Mouse (Mus musculus) gastrocnemius, postnatal 36 days (tissue): Measurements from ENCODE around the gene Magi1. TPM values are rescaled to one million over a fixed set of nuclear protein-coding genes. Genes with fewer than 3 reads are reported as not detected.
"Not testable (repeated sequence)": the region's sequence is repeated elsewhere in the genome, so short reads cannot be mapped to it uniquely, and the experiment has no call there.

Experiments used
- DNase-seq, 2 experiments: peaks; one replicate each; pipeline ENCODE4 v3.0.0; 2022
- intact Hi-C: fragments of 180-260 bp; cut with DNase I; formaldehyde crosslinking; loops from one replicate; pipeline ENCODE4 v1.15.1; 2025
- total RNA-seq, 2 experiments: library from RNA; stranded (reverse); gene quantifications; 2 replicates each; pipeline ENCODE4 v1.2.3; 2021

Magi1 gene
- total RNA-seq, 2 experiments from 2014 or later, result 3.2 to 3.9 TPM

DNA sequence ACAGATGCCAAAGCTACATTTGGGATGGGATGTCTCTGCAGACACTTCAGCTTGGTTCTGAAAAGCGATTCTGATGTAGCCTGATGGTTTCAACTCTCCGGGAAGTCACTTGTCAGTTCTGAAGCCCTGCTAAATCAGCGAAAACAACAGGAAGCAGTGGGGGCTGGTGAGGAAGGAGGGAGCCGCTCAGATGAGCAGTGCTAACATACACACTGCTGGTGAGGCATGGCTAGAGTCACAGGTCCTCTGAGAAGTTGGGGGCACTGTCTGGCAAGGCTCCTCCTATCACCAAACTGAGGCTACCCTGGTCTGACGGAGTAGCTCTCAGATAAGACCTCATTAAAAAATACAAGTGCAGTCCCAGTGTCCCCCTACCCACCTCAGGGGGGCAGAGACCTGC lies 565.3 kb downstream of the Magi1 start:
- DNase-seq, result no peak
- intact Hi-C loops, result no loop called here

DNA sequence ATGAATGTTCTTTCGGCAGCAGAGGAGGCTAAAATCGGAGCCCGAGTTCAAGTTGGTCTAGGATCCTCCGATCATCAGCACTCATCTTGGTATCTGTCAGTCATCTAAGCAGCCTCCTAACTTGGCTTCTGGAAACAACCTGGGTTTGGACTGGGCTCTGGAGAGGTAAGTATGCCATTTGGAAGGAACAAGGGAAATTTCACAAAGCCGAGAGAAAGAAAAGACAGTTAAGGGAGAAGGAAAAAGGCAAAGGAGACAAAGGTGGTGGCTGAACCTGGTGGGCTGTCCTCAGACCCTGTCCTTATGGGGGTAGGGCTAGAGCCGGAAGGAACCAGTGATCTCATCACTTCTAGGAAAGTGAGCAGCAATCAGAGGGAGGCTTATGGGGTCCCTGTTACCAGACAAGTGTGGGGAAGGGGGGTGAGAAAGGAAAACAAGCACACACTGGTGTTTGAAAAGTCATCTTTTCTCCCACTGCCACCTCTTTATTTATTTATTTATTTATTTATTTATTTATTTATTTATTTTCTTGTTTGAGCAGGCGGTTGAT lies 565.8 kb downstream of the Magi1 start:
- no peak for DNase-seq
- intact Hi-C loops, result no loop called here

DNA sequence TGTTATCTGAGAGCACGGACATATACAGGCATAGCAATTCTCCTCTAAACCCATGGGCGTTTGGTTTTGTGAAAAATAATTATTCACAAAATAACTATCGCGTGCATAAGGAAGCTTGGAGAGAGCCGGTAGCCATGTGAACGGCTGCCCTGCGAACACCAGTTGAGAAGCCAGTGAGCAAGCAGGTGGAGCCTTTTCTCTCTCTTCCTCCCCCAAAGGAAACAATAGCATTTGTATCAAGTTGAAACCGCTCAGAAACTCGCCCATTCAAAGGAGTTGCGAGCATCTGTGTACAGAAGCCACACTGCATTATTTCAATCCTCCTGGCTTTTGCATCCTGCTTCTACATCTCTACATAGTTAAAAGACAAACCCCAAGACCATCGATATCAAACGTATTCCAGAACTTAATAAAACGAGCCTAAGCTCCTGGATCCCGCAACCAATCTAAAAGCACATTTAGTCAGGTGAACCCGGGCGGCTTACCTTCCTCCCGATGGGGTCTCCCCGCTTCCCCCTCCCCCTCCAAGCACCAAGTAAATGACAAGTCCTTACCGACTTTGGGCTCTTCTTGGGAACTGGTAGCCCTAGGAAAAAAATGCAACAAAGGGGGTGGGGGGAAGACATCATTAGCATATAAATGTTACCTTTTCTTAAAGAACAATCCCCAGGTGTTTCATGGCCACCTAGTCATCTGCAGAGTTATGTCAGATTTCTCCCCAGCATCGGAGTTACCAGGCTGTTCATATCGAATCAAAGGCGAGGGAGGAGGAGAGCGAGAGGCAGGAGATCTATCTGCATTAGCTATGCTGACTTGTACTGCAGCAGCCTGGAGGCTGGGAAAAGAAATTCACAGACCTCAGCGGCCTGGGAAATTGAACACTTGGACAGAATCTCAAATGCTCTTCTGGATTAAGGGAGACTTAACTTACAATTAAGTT lies 566.8 kb downstream of the Magi1 start:
- intact Hi-C loops, result no loop called here
- DNase-seq, result no peak

DNA sequence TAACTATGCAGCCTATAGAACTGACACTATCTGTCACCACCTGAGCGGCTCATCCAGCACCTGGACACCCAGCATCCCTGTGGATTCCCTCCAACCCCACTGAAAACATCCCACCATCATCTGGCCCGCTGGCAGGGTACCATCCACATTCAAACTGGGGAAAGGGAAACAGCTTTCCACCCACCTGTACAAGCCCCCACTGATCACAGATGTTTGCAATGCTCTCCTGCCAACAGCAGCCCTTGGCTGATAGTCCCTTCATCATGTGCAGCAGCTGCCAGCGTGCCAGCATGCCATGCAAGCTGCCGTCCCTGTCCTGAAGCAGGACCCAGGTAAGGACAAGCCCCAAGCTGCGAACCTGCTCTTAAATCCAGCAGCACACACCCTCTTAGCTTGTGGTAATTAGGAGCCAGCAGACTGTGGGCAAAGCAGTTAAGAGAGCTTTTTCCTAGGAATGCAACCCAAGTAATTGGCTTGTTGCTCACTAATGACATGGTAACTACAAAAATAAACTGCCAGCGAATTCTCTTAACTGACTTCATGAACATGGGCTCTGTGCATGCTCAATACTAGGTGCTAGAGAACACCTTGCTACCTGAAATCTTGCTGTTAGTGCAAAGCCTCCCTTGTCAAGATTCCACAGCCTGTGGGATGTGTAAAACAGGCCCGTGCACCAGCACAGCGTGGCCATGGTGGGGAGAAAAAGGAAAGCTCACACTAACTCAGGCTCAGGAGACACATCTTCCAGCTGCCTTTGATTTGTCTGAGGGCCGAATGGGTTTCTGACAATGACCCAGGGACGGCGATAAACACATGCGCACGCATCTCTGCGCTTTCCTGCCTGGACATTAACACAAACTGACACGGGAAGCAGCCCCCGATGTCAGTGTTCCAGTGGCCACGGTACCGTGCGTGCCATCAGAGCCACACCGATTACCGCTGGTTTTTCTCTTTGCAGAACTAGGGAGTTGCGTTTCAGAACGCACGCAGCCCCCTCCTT lies 568.2 kb downstream of the Magi1 start:
- DNase-seq, result no peak
- intact Hi-C loops, result no loop called here

DNA sequence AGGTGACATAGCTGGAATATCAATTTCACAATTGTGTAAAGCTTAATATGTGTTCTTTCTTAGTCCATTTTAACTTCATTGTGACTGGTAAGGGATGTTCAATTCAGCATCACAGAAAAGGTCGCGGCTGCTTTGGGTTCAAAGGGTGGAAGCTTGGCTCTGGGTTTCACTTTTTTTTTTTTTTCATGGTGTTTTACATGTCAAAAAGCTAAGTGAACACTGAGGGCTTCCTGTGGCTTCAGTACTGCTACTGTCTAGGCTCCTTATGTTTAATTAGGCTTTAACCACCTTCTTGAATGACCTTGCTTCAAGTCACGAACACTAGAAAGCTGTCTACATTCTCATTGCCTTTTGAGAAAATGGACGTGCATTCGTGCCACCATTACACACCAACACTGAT lies 579.4 kb downstream of the Magi1 start:
- no peak for DNase-seq
- intact Hi-C loops, result no loop called here

DNA sequence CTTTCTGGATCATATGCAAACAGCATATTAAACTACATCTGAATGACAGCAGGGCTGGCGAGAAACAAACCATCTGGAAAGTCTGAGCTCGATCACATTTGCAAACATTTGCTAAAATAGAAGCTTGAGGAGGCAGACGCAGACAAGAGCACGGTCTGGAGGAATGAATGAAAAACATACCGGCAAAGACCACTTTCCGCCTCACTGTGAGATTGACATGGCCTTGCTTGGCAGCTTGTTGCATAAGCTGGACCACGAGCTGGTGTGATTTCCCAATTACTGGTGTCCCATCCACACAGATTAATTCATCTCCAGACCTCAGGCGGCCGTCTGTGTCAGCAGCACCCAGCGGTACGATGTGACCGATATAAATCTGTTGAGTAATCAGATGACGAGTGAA lies 584.3 kb downstream of the Magi1 start:
- DNase-seq, result no peak
- intact Hi-C loops, result no loop called here

DNA sequence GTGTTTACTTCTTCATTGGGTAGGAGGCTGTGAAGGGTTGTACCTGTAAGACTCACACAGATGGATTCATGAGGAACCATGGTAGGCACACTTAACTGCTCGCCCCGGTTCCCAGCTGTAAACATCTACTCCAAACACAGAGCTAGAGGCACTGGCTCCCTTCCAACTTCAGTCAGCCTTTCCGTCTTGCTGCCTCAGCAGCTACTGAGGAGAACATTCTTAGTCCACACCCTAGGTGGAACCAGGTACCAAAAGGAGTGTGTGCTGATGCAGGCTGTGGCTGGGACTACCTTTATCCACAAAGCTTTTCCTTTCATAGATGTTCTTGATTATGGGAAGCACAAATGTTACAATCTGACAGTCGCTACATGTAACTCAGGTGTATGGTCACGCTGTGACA lies 585.8 kb downstream of the Magi1 start:
- no peak for DNase-seq
- intact Hi-C loops, result no loop called here

DNA sequence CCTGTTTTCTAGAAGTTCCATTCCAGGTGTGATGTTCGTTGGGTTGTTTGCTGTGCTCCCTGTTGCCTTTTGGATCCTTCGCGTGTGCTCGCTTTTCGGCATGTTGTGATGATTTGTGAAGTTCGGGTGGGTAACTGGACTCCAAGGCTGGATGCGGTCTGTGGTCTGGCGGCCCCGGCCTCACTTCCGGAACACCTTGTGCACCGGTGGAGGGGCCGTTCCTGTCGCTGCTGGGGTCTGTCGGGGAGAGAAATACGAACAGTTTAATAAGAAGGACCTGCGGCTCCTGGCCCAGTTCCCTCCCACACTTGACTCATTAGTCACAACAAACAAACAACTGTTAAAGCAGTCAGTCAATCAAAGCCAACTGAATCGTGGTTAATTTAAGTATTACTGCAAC lies 605.0 kb downstream of the Magi1 start:
- DNase-seq, result no peak
- intact Hi-C loops, result no loop called here

DNA sequence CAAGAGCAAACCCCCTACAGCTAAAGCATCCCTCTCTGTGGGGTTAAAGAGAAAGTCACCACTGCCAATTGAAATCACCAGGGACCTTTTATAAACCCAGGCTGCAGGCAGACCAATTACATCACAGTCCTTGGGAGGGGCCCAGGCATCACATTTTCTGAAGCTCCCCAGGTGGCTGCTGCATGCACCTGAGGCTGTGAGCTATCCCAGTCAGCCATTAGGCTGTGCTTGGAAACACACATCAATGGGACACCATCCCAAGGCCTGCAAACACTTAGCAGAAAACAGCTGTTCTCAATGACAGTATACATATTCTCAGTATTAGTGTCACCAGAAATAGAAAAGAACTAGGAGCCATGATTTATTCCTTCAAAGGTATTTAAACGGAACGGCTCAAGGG lies 617.0 kb downstream of the Magi1 start:
- intact Hi-C loops, result no loop called here
- DNase-seq, result no peak

DNA sequence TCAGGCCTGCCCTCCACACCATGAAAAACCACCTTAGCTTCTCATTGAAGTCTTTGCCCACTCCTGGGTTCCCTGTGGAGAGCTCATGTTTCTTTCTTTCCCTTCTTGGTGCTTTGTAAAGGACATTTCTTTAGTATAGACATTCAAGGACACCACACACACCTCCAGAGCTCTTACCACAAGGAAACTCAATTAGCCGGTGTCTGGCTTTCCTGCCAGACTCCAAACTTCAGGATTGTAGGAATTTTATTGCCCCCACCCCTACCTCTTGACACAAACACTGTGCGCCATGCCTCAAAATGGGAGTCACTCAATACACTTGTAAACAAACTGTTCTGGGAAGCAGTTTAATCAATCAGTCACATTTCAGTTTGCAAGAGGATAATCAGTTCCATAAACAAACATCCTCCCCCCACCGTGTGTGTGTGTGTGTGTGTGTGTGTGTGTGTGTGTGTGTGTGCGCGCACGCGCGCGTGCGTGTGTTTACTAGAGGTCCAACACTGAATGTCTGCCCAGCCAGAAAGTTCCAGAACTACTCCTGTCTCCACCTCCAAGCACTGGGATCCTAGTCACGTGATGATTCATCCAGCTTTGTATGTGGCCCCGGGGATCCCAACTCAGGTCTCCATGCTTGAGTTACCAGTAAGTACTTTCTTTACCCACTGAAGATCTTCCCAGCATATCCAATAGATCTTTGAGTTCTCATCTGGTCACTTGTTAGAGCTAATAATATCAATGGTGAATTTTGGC lies 618.5 kb downstream of the Magi1 start:
- intact Hi-C loops, result no loop called here
- DNase-seq, result no peak

DNA sequence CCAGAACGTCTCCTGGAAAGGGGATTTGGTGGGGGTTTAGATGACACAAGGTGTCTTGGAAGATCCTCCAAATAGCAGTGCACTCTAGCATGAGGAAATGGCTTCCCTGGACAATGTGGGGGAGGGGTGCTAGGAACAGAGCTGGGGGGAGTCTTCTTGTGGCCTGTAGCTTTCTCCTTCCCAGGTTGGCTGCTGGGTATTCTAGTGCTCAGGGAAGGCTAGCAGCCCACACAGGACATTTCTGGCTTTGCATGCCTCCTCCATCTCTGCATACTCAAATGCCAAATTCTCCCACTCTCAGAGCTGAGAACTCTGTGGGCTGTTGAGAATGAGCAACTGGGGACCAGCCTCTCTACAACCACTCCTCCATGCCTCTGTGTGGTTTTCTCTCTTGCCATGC lies 622.6 kb downstream of the Magi1 start:
- no peak for DNase-seq
- intact Hi-C loops, result no loop called here

DNA sequence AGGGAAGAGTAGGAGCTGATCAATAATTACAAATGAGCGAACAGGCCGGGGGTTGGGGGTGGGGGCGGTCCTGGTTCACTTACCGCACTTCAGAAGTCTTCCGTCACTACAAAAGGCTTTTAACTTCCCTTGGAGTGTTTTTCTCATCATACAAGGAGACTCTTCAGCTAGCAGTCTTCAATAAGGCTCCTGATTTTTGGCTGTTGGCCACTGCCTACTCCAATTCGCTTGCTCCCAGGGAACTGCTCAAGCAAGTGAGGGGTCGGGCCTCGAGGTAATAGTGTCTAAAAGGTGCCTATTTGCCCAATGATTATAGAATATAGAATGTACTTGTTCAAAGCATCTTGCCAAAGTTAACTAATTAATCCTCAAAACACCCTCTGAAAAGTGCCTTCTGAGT lies 624.2 kb downstream of the Magi1 start:
- DNase-seq, result no peak

DNA sequence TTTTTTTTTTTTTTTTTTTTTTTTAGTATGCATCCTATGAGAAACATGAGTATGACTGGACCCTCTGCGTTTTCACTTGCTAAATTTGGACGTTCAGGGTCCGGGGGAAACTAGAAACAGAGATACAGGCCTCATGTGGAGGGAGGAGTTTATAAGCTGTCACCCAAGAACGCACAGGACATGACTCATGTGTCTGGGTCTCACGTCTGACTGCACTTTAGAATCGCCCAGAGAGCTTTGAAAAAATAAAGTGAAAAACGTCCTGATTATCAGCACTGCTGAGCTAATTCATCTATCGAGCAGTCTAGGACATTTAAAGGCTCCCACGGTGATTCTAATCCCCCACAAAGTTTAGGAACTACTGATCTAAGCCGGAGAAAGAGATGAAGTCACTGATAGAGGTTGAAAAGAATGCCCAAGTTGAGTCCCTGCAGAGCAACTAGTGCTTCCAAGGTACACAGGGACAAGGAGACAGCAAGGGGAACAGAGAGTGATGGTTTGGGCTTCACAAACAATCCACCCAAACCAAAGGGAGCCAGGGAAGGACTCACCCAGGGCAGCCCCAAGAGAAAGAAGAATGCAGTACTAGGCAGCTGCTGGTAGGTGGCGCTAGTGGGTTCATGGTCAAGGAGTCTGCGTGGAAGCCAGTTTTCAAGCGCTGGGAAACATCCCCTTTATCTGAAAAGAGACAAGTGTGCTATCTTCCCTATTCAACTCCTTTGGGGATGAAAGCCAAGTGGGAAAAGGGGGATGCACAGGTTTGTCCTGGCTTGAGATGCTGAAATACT lies 626.3 kb downstream of the Magi1 start:
- intact Hi-C loops, result loop anchor here (5.0 to 10.0 kb wide), 3 partner anchors 327 to 883 kb away; no protein-coding TSS in a partner anchor
- DNase-seq, result peak; percentile 55 to 63

More for the DNA sequence above, 624.2 kb downstream of the Magi1 start:
- intact Hi-C loops, result loop anchor here (5.0 to 10.0 kb wide), 3 partner anchors 325 to 885 kb away; no protein-coding TSS in a partner anchor

DNA sequence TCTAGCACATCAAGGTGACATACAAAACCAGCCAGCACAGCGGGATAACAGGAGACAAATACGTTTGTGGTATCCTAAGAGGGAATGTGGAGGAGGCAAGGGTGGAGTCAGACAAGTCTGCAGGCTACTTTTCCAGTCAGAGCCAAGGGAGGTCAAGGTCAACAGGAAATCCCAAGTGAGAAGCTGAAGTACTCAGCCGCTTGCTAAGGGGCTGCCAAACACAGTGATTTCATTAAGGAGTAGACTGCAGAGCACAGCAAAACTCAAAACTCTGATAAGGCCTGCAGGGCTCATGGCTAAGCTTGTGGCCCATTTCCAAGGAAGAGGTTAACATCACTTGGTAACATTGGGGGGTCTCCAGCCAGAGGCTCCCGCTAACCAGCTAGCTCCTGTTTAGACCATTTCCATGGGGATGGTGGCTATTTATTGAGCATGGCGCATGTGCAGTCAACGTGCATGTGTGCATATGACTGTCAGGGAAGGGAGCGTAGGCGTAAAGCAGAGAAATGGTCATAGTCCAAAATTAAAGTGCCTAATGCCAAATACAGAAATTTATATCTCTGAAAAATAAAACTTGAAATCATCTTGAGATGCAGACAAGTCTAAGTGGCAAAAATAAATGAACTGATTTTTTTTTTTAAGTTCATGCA lies 635.0 kb downstream of the Magi1 start:
- intact Hi-C loops, result no loop called here
- peak in 1 of 2 experiments; percentile 15 for DNase-seq

DNA sequence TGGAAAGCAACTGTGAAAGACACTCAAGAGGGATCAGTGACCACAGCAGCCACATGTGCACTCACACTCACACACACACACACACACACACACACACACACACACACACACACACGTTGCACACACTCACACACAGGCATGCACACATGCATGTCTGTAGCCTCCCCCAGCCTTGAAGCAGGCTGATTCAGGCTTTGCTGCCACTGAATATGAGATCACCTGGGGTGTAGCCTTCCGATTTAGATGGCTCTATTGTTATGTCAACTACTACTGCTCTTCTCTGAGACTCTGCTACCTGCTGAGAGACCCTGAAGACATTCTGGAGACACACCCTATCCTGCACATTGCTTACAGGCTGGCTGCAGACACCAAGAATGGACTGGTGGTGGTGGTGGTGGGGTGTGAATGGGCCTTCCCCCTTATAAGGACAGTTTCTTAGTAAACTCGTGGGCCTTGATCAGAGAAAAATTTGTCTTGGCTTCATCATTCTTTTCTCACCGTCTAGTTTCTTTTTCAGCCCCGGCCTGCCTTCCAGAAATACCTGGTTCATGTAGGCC lies 653.9 kb downstream of the Magi1 start:
- intact Hi-C loops, result not testable (repeated sequence)

DNA sequence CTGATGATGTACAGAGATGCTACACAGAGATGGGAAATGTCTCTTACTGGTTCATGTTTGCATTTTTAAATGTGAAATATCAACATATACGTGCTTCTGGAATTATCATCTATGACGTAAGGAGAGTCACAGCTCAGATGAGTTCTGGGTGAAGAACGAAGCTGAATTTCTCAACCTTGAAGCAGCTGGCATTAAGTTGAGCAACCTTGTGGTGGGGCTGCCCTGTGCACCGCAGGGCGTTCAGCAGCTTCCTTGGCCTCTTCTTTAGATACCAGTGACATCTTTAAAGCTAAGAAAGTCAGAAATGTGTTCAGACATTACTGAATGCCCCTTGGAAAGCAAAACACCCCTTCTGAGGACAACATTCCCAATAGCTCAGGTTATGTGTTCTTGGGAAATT lies 656.5 kb downstream of the Magi1 start:
- intact Hi-C loops, result no loop called here

More for the DNA sequence above, 653.9 kb downstream of the Magi1 start:
- not testable (repeated sequence) for DNase-seq

More for the DNA sequence above, 656.5 kb downstream of the Magi1 start:
- no peak for DNase-seq
